9 mouse cellular contexts compared by ENCODE assay signal in the genomic region with DNA sequence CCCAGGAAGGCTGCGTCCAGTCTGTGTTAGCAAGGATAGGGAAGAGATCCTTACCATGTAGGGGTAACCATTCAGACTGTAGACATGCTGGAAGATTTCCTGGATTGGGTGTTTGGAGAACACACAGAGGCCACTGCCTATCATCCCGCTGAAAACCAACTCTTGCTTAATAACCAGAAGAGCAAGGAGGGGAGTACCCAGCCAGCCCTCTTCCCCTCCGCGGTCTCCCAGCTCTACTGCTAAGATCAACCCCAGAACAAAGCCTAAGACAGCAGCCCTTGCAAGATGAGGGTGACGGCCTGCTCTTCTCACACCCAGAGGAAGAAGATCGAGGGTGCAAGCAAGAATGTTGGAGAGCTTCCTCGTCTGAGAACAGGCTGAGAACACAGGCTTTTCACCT. TPM values are rescaled to one million over a fixed set of nuclear protein-coding genes. Genes with fewer than 3 reads are reported as not detected.
DNase-seq lines count a peak whose midpoint lies in the region; ATAC-seq and TF ChIP-seq lines count a peak whose summit lies in the region.
"Had no signal": no experiment of that assay in that cellular context is flagged by ENCODE, and none has a peak within 500 bp of the region (broad histone marks: within the 10 kb centered on the region; RNA-seq: fewer than 3 reads in every experiment).

No protein-coding gene starts in this region.

- H3K4me3 ChIP-seq in heart, embryonic 11.5 days (ENCODE audit: low read depth, low read length), result peak overlapping the region; percentile 56
- peak overlapping the region; percentile 80; the same call in 1 of the 2 replicates for H3K4me3 ChIP-seq in ES-Bruce4 (ENCODE audit: low read depth, low read length)
- peak overlapping the region; percentile 62 for H3K4me3 ChIP-seq in hindbrain, embryonic 10.5 days

- H3K27ac ChIP-seq in heart, embryonic 11.5 days (ENCODE audit: low read depth, low read length), result no peak overlapping the region
- no peak overlapping the region for H3K27ac ChIP-seq in ES-Bruce4 (ENCODE audit: insufficient read depth, low read length)
- H3K27ac ChIP-seq in hindbrain, embryonic 10.5 days, result 0 out of 2 replicates have a peak overlapping the region, but pooled peaks have one; percentile 93

- no peaks in the 10 kb centered on the region for H3K9me3 ChIP-seq in heart, embryonic 11.5 days (replicated peaks; ENCODE audit: control insufficient read depth, low read length)
- H3K9me3 ChIP-seq in ES-Bruce4 (replicated peaks; ENCODE audit: control insufficient read depth, insufficient read depth, low read length, poor library complexity, severe bottlenecking), result no peaks in the 10 kb centered on the region
- H3K9me3 ChIP-seq in hindbrain, embryonic 10.5 days, result no peaks in the 10 kb centered on the region
- H3K9me3 ChIP-seq: G1E had no signal

- H3K27me3 ChIP-seq in heart, embryonic 11.5 days (ENCODE audit: control insufficient read depth, insufficient read depth, low read length), result no peaks in the 10 kb centered on the region
- no peaks in the 10 kb centered on the region for H3K27me3 ChIP-seq in ES-Bruce4 (ENCODE audit: control insufficient read depth, insufficient read depth, low read length, poor library complexity, severe bottlenecking)
- H3K27me3 ChIP-seq in hindbrain, embryonic 10.5 days (ENCODE audit: insufficient read depth, poor library complexity, severe bottlenecking), result no peaks in the 10 kb centered on the region

- TF ChIP-seq EP300 in ES-Bruce4 (IDR thresholded peaks at IDR 0.05; ENCODE audit: insufficient read depth, low read depth, low read length), result no peak

- WGBS in heart, embryonic 11.5 days (ENCODE audit: insufficient replicate concordance), result 49% methylated on average over 7 of the region's 7 CpGs
- WGBS in hindbrain, embryonic 10.5 days, result 50% methylated on average over 7 of the region's 7 CpGs

- H3K4me1 ChIP-seq in heart, embryonic 11.5 days (ENCODE audit: control insufficient read depth, insufficient read depth, low read length), result peaks cover 9% of the 10 kb centered on the region
- H3K4me1 ChIP-seq in ES-Bruce4 (ENCODE audit: control insufficient read depth, insufficient read depth, low read length), result no peaks in the 10 kb centered on the region
- peaks cover 36% of the 10 kb centered on the region for H3K4me1 ChIP-seq in hindbrain, embryonic 10.5 days (replicated peaks)

- H3K36me3 ChIP-seq in heart, embryonic 11.5 days (ENCODE audit: control insufficient read depth, insufficient read depth, low read length), result peaks cover 30% of the 10 kb centered on the region
- H3K36me3 ChIP-seq in ES-Bruce4 (ENCODE audit: control insufficient read depth, insufficient read depth, low read length, poor library complexity, severe bottlenecking), result no peaks in the 10 kb centered on the region
- peaks cover 49% of the 10 kb centered on the region for H3K36me3 ChIP-seq in hindbrain, embryonic 10.5 days

- H3K9ac ChIP-seq in heart, embryonic 11.5 days (ENCODE audit: low read depth, low read length), result peak overlapping the region; percentile 75; the same call in 1 of the 2 replicates
- peak overlapping the region; percentile 80; the same call in 1 of the 2 replicates for H3K9ac ChIP-seq in ES-Bruce4 (ENCODE audit: low read depth, poor library complexity, severe bottlenecking)

- peak overlapping the region; percentile 81 for H3K4me2 ChIP-seq in heart, embryonic 11.5 days

- no peak for TF ChIP-seq CTCF in ES-Bruce4 (IDR thresholded peaks at IDR 0.05; ENCODE audit: low read depth, low read length)

- intact Hi-C loops in heart, postnatal 10 days (cut with DNase I), result no loop called here

- TF ChIP-seq POLR2A in ES-Bruce4 (IDR thresholded peaks at IDR 0.05; ENCODE audit: insufficient read depth, low read length), result no peak

- ATAC-seq in heart, embryonic 11.5 days (replicated peaks; ENCODE audit: insufficient number of reproducible peaks, low FRiP score, low TSS enrichment), result no peak
- peak; percentile 37 for ATAC-seq in megakaryocyte progenitor cell, adult 5-6 weeks (replicated peaks; ENCODE audit: poor library complexity)

- DNase-seq in heart, postnatal 10 days, result no peak
- DNase-seq in hindbrain, embryonic 10.5 days (ENCODE audit: low spot score), result no peak
- DNase-seq in B cell, adult 2 months, result no peak
- no peak for DNase-seq in thymus, postnatal 10 days (ENCODE audit: low spot score in 2 of 2)
- DNase-seq in layer of hippocampus, postnatal 36 days, result no peak

RNA-seq across cellular contexts. Expression of gene Smpd2, which starts 1.3 kb away (rescaled TPM):
- 46.7 and 46.8 TPM in 2 replicates for polyA plus RNA-seq in heart, embryonic 11.5 days (2014; fragmentation: Nextera tagmentation; extraction: Ambion mirVana)
- total RNA-seq in heart, postnatal 10 days (2021), result 10 to 100 TPM; 48.2 to 57.7 TPM
- 8.5 and 10.4 TPM in 2 replicates for polyA plus RNA-seq in ES-Bruce4 (2011; ENCODE audit: insufficient read depth, insufficient read length, low read depth, missing spikeins)
- polyA plus RNA-seq in hindbrain, embryonic 10.5 days (2016; fragmentation: Nextera tagmentation; extraction: Ambion mirVana), result 57.8 and 59.7 TPM in 2 replicates
- total RNA-seq in megakaryocyte progenitor cell, adult 5-6 weeks (2015), result 12.8 and 13.7 TPM in 2 replicates
- total RNA-seq in megakaryocyte progenitor cell, adult 5-6 weeks (2017), result 8.1 and 20.0 TPM in 2 replicates
- total RNA-seq in layer of hippocampus, postnatal 36 days (2021), result 10 to 100 TPM; 21.2 to 23.2 TPM

RNA-seq across cellular contexts. Expression of gene Ppil6, which starts 1.4 kb away (rescaled TPM):
- 0.75 and 1.4 TPM in 2 replicates for polyA plus RNA-seq in heart, embryonic 11.5 days (2014; fragmentation: Nextera tagmentation; extraction: Ambion mirVana)
- 1 to 10 TPM; 2.8 to 3.4 TPM for total RNA-seq in heart, postnatal 10 days (2021)
- polyA plus RNA-seq in ES-Bruce4 (2011; ENCODE audit: insufficient read depth, insufficient read length, low read depth, missing spikeins), result 3.8 and 4.6 TPM in 2 replicates
- polyA plus RNA-seq in hindbrain, embryonic 10.5 days (2016; fragmentation: Nextera tagmentation; extraction: Ambion mirVana), result 1.1 and 1.2 TPM in 2 replicates
- 1.1 TPM in 1 of 2 replicates, not detected in the other for total RNA-seq in megakaryocyte progenitor cell, adult 5-6 weeks (2015)
- 1.5 TPM in 1 of 2 replicates, not detected in the other for total RNA-seq in megakaryocyte progenitor cell, adult 5-6 weeks (2017)
- 1 to 10 TPM; 6.4 to 8.6 TPM for total RNA-seq in layer of hippocampus, postnatal 36 days (2021)

RNA-seq across cellular contexts. Expression of gene Mical1, which starts 12.8 kb away (rescaled TPM):
- 31.1 and 33.9 TPM in 2 replicates for polyA plus RNA-seq in heart, embryonic 11.5 days (2014; fragmentation: Nextera tagmentation; extraction: Ambion mirVana)
- total RNA-seq in heart, postnatal 10 days (2021), result 10 to 100 TPM; 34.3 to 39.2 TPM
- 11.7 and 11.9 TPM in 2 replicates for polyA plus RNA-seq in ES-Bruce4 (2011; ENCODE audit: insufficient read depth, insufficient read length, low read depth, missing spikeins)
- polyA plus RNA-seq in hindbrain, embryonic 10.5 days (2016; fragmentation: Nextera tagmentation; extraction: Ambion mirVana), result 48.1 and 51.3 TPM in 2 replicates
- 29.9 and 32.3 TPM in 2 replicates for total RNA-seq in megakaryocyte progenitor cell, adult 5-6 weeks (2015)
- 39.1 and 40.7 TPM in 2 replicates for total RNA-seq in megakaryocyte progenitor cell, adult 5-6 weeks (2017)
- total RNA-seq in layer of hippocampus, postnatal 36 days (2021), result 10 to 100 TPM; 14.7 to 16.6 TPM

RNA-seq across cellular contexts. Expression of gene Cd164, which starts 30.3 kb away (rescaled TPM):
- 187 and 204 TPM in 2 replicates for polyA plus RNA-seq in heart, embryonic 11.5 days (2014; fragmentation: Nextera tagmentation; extraction: Ambion mirVana)
- 100 to 1,000 TPM; 182 to 197 TPM for total RNA-seq in heart, postnatal 10 days (2021)
- 298 and 315 TPM in 2 replicates for polyA plus RNA-seq in ES-Bruce4 (2011; ENCODE audit: insufficient read depth, insufficient read length, low read depth, missing spikeins)
- polyA plus RNA-seq in hindbrain, embryonic 10.5 days (2016; fragmentation: Nextera tagmentation; extraction: Ambion mirVana), result 87.6 and 110 TPM in 2 replicates
- 224 and 232 TPM in 2 replicates for total RNA-seq in megakaryocyte progenitor cell, adult 5-6 weeks (2015)
- 115 and 172 TPM in 2 replicates for total RNA-seq in megakaryocyte progenitor cell, adult 5-6 weeks (2017)
- total RNA-seq in layer of hippocampus, postnatal 36 days (2021), result 10 to 100 TPM; 61.5 to 63.0 TPM

RNA-seq across cellular contexts. Expression of gene Zbtb24, which starts 38.7 kb away (rescaled TPM):
- 11.7 and 12.5 TPM in 2 replicates for polyA plus RNA-seq in heart, embryonic 11.5 days (2014; fragmentation: Nextera tagmentation; extraction: Ambion mirVana)
- total RNA-seq in heart, postnatal 10 days (2021), result 10 to 100 TPM in 1 of 2 experiments, 1 to 10 TPM in 1; 9.7 to 12.3 TPM
- 13.5 and 13.7 TPM in 2 replicates for polyA plus RNA-seq in ES-Bruce4 (2011; ENCODE audit: insufficient read depth, insufficient read length, low read depth, missing spikeins)
- polyA plus RNA-seq in hindbrain, embryonic 10.5 days (2016; fragmentation: Nextera tagmentation; extraction: Ambion mirVana), result 18.6 TPM in 2 replicates
- total RNA-seq in megakaryocyte progenitor cell, adult 5-6 weeks (2015), result 10.4 and 12.6 TPM in 2 replicates
- total RNA-seq in megakaryocyte progenitor cell, adult 5-6 weeks (2017), result 15.9 and 21.9 TPM in 2 replicates
- 10 to 100 TPM; 20.1 to 23.1 TPM for total RNA-seq in layer of hippocampus, postnatal 36 days (2021)
